Mouse (Mus musculus) hindbrain, embryonic 15.5 days (tissue): ENCODE measurements around the gene Dio1. TPM values are rescaled to one million over a fixed set of nuclear protein-coding genes. Genes with fewer than 3 reads are reported as not detected.

Source experiments
- ATAC-seq: fragments of 200-750 bp; cut with Nextera tagmentation; 2 replicates; pipeline ENCODE4 v1.8.0; 2017; ENCODE audit warnings: low read depth, moderate number of reproducible peaks, moderate TSS enrichment; ENCODE audit not compliant: low FRiP score
- H3K27ac ChIP-seq: fragments of 300-500 bp; sonication (generic); replicated peaks from 2 replicates; pipeline ENCODE4 v1.5.1; 2015; ENCODE audit warnings: mild to moderate bottlenecking, inconsistent platforms
- H3K27me3 ChIP-seq: fragments of 300-500 bp; sonication (generic); 2 replicates; pipeline ENCODE4 v1.6.1; 2015; ENCODE audit warnings: control low read depth, inconsistent platforms
- H3K36me3 ChIP-seq: fragments of 300-500 bp; sonication (generic); 2 replicates; pipeline ENCODE4 v1.6.1; 2015; ENCODE audit warnings: control low read depth, inconsistent platforms
- H3K4me1 ChIP-seq: fragments of 300-500 bp; sonication (generic); replicated peaks from 2 replicates; pipeline ENCODE4 v1.6.1; 2015; ENCODE audit warnings: control low read depth, inconsistent platforms
- H3K4me2 ChIP-seq: fragments of 300-500 bp; sonication (generic); 2 replicates; pipeline ENCODE4 v1.6.1; 2015; ENCODE audit warnings: moderate library complexity, mild to moderate bottlenecking, inconsistent platforms
- H3K4me3 ChIP-seq: fragments of 300-500 bp; sonication (generic); 2 replicates; pipeline ENCODE4 v1.5.1; 2015; ENCODE audit warnings: mild to moderate bottlenecking, inconsistent platforms
- H3K9ac ChIP-seq: fragments of 300-500 bp; sonication (generic); 2 replicates; pipeline ENCODE4 v1.6.1; 2015; ENCODE audit warnings: inconsistent platforms
- H3K9me3 ChIP-seq: fragments of 300-500 bp; sonication (generic); 2 replicates; pipeline ENCODE4 v1.6.1; 2016; ENCODE audit warnings: control low read depth, inconsistent platforms
- WGBS: fragments of 180-500 bp; shearing (Covaris S2); methylation state at CpG from one replicate; pipeline ENCODE4 v1.1.7; 2015; 5-methylcytosine and 5-hydroxymethylcytosine counted together
- polyA plus RNA-seq: library from polyadenylated mRNA; unstranded; fragments of >200 nt; fragmentation: Nextera tagmentation; extraction: Ambion mirVana; gene quantifications from 2 replicates; pipeline ENCODE4 v1.2.1, GENCODE M21; 2015

The Dio1 gene
- polyA plus RNA-seq = not detected in 2 replicates

GRCm38 (mm10) chr4:107306966-107307365 is at the start of gene Dio1:
Dio1 (minus strand) TSS chr4:107307169.
- H3K4me3 ChIP-seq = no peak within 1 kb of the TSS
- WGBS = 68% methylated on average over 6 of the region's 6 CpGs
- ATAC-seq = no peak

GRCm38 (mm10) chr4:107354543-107354942 is 47.6 kb upstream of the Dio1 start:
- H3K4me3 ChIP-seq = no peak overlapping the region
- ATAC-seq = peak; percentile 66; the same call in 1 of the 2 replicates
- H3K27ac ChIP-seq = peak overlapping the region; percentile 22; the same call in 1 of the 2 replicates
- no peaks in the 10 kb centered on the region for H3K27me3 ChIP-seq
- H3K4me1 ChIP-seq = no peaks in the 10 kb centered on the region
- WGBS = 31% methylated on average over 4 of the region's 4 CpGs
- no peak overlapping the region for H3K4me2 ChIP-seq
- no peak overlapping the region for H3K9ac ChIP-seq
- H3K36me3 ChIP-seq = 0 out of 2 replicates have a peak, but pooled peaks cover 16% of the 10 kb centered on the region
- H3K9me3 ChIP-seq = no peaks in the 10 kb centered on the region

More at GRCm38 (mm10) chr4:107306966-107307365, at the start of gene Dio1:
- H3K27me3 ChIP-seq = no peaks in the 10 kb centered on the region
- H3K9ac ChIP-seq = no peak within 1 kb of the TSS
- no peaks in the 10 kb centered on the region for H3K36me3 ChIP-seq
- H3K4me2 ChIP-seq = no peak within 1 kb of the TSS
- H3K9me3 ChIP-seq = no peaks in the 10 kb centered on the region
- 0 out of 2 replicates have a peak, but pooled peaks cover 4% of the 10 kb centered on the region for H3K4me1 ChIP-seq
- no peak within 1 kb of the TSS for H3K27ac ChIP-seq

GRCm38 (mm10) chr4:107354126-107354525 is 47.2 kb upstream of the Dio1 start:
- Histone ChIP-seq H3K27ac (peak overlapping the region; percentile 22; the same call in 1 of the 2 replicates), H3K9ac (no peak overlapping the region), H3K36me3 (0 out of 2 replicates have a peak, but pooled peaks cover 16% of the 10 kb centered on the region), H3K4me2 (no peak overlapping the region), H3K4me1 (peaks cover 3% of the 10 kb centered on the region; the same call in 1 of the 2 replicates), H3K4me3 (no peak overlapping the region), H3K9me3 (no peaks in the 10 kb centered on the region), H3K27me3 (no peaks in the 10 kb centered on the region)
- ATAC-seq = no peak
- 69% methylated on average over 5 of the region's 5 CpGs for WGBS

- H3K4me2 ChIP-seq = no peak overlapping the region
- H3K4me3 ChIP-seq = no peak overlapping the region
- H3K27me3 ChIP-seq = no peaks in the 10 kb centered on the region
- H3K27ac ChIP-seq = 0 out of 2 replicates have a peak overlapping the region, but pooled peaks have one; percentile 22
- WGBS = 94% methylated on average over 3 of the region's 3 CpGs
- no peak for ATAC-seq
- no peak overlapping the region for H3K9ac ChIP-seq
- peaks cover 8% of the 10 kb centered on the region for H3K4me1 ChIP-seq
- no peaks in the 10 kb centered on the region for H3K9me3 ChIP-seq
- 0 out of 2 replicates have a peak, but pooled peaks cover 15% of the 10 kb centered on the region for H3K36me3 ChIP-seq
These were observed 46.6 kb upstream of the Dio1 start for GRCm38 (mm10) chr4:107353612-107354011.

GRCm38 (mm10) chr4:107351368-107351767 is 44.4 kb upstream of the Dio1 start:
- Histone ChIP-seq H3K36me3 (0 out of 2 replicates have a peak, but pooled peaks cover 12% of the 10 kb centered on the region), H3K9me3 (no peaks in the 10 kb centered on the region), H3K9ac (no peak overlapping the region), H3K27ac (no peak overlapping the region), H3K4me3 (no peak overlapping the region), H3K27me3 (no peaks in the 10 kb centered on the region), H3K4me2 (no peak overlapping the region), H3K4me1 (peaks cover 14% of the 10 kb centered on the region)
- ATAC-seq = no peak

- Histone ChIP-seq H3K4me2 (no peak overlapping the region), H3K9ac (no peak overlapping the region), H3K4me1 (peaks cover 14% of the 10 kb centered on the region), H3K27ac (no peak overlapping the region), H3K27me3 (no peaks in the 10 kb centered on the region), H3K4me3 (no peak overlapping the region), H3K36me3 (0 out of 2 replicates have a peak, but pooled peaks cover 12% of the 10 kb centered on the region), H3K9me3 (no peaks in the 10 kb centered on the region)
- 79% methylated on average over 8 of the region's 8 CpGs for WGBS
- ATAC-seq = peak; percentile 49; the same call in 1 of the 2 replicates
These were observed 42.5 kb upstream of the Dio1 start for GRCm38 (mm10) chr4:107349311-107350008.

- Histone ChIP-seq H3K9me3 (no peaks in the 10 kb centered on the region), H3K4me1 (peaks cover 14% of the 10 kb centered on the region), H3K36me3 (0 out of 2 replicates have a peak, but pooled peaks cover 12% of the 10 kb centered on the region), H3K9ac (no peak overlapping the region), H3K4me3 (no peak overlapping the region), H3K4me2 (0 out of 2 replicates have a peak overlapping the region, but pooled peaks have one; percentile 5), H3K27ac (peak overlapping the region; percentile 45; the same call in 1 of the 2 replicates), H3K27me3 (no peaks in the 10 kb centered on the region)
- peak; percentile 63; the same call in 1 of the 2 replicates for ATAC-seq
- 53% methylated on average over 20 of the region's 20 CpGs for whole genome bisulfite sequencing
These were observed 41.8 kb upstream of the Dio1 start for GRCm38 (mm10) chr4:107348529-107349310.

GRCm38 (mm10) chr4:107347221-107347620 is 40.3 kb upstream of the Dio1 start:
- Histone ChIP-seq H3K4me2 (no peak overlapping the region), H3K27me3 (no peaks in the 10 kb centered on the region), H3K27ac (no peak overlapping the region), H3K9me3 (no peaks in the 10 kb centered on the region), H3K36me3 (0 out of 2 replicates have a peak, but pooled peaks cover 14% of the 10 kb centered on the region), H3K9ac (no peak overlapping the region), H3K4me1 (peaks cover 14% of the 10 kb centered on the region), H3K4me3 (no peak overlapping the region)
- no peak for ATAC-seq
- WGBS = 88% methylated on average over 6 of the region's 6 CpGs

GRCm38 (mm10) chr4:107344612-107345011 is 37.6 kb upstream of the Dio1 start:
- H3K27me3 ChIP-seq = no peaks in the 10 kb centered on the region
- H3K4me2 ChIP-seq = no peak overlapping the region
- peaks cover 14% of the 10 kb centered on the region for H3K4me1 ChIP-seq
- H3K4me3 ChIP-seq = no peak overlapping the region
- H3K9ac ChIP-seq = no peak overlapping the region
- H3K27ac ChIP-seq = no peak overlapping the region
- ATAC-seq = no peak
- H3K36me3 ChIP-seq = 0 out of 2 replicates have a peak, but pooled peaks cover 2% of the 10 kb centered on the region
- no peaks in the 10 kb centered on the region for H3K9me3 ChIP-seq
- 73% methylated on average over 7 of the region's 7 CpGs for WGBS

- H3K4me1 ChIP-seq = no peaks in the 10 kb centered on the region
- no peak overlapping the region for H3K9ac ChIP-seq
- H3K4me3 ChIP-seq = no peak overlapping the region
- peaks cover 8% of the 10 kb centered on the region; the same call in 1 of the 2 replicates for H3K36me3 ChIP-seq
- H3K27ac ChIP-seq = peak overlapping the region; percentile 42
- H3K27me3 ChIP-seq = no peaks in the 10 kb centered on the region
- H3K9me3 ChIP-seq = no peaks in the 10 kb centered on the region
- H3K4me2 ChIP-seq = no peak overlapping the region
- no peak for ATAC-seq
- WGBS = 44% methylated on average over 5 of the region's 5 CpGs
These were observed 34.4 kb upstream of the Dio1 start for GRCm38 (mm10) chr4:107341354-107341753.

- Histone ChIP-seq H3K4me3 (no peak overlapping the region), H3K9ac (no peak overlapping the region), H3K9me3 (no peaks in the 10 kb centered on the region), H3K27ac (no peak overlapping the region), H3K36me3 (peaks cover 7% of the 10 kb centered on the region; the same call in 1 of the 2 replicates), H3K27me3 (no peaks in the 10 kb centered on the region), H3K4me1 (no peaks in the 10 kb centered on the region), H3K4me2 (no peak overlapping the region)
- 93% methylated on average over 5 of the region's 5 CpGs for WGBS
- no peak for ATAC-seq
These were observed 30.5 kb upstream of the Dio1 start for GRCm38 (mm10) chr4:107337455-107337854.

GRCm38 (mm10) chr4:107336356-107336755 is 29.4 kb upstream of the Dio1 start:
- H3K36me3 ChIP-seq = peaks cover 5% of the 10 kb centered on the region; the same call in 1 of the 2 replicates
- no peak overlapping the region for H3K9ac ChIP-seq
- WGBS = 88% methylated on average over 8 of the region's 8 CpGs
- no peaks in the 10 kb centered on the region for H3K9me3 ChIP-seq
- no peaks in the 10 kb centered on the region for H3K27me3 ChIP-seq
- no peaks in the 10 kb centered on the region for H3K4me1 ChIP-seq
- no peak overlapping the region for H3K27ac ChIP-seq
- no peak for ATAC-seq
- H3K4me2 ChIP-seq = no peak overlapping the region
- H3K4me3 ChIP-seq = no peak overlapping the region
